Comparison of ENCODE assay signal across 9 mouse cellular contexts in genomic region chr8:121294234-121295108, GRCm38 (mm10).
DNase-seq lines count a peak whose midpoint lies in the region; ATAC-seq lines count a peak whose summit lies in the region.
"Had no signal": no experiment of that assay in that cellular context is flagged by ENCODE, and none has a peak within 500 bp of the region (broad histone marks: within the 10 kb centered on the region; RNA-seq: fewer than 3 reads in every experiment).

No protein-coding gene starts in this region.

- no peaks in the 10 kb centered on the region for H3K9me3 ChIP-seq in kidney, embryonic 16.5 days (ENCODE audit: low read length)
- no peaks in the 10 kb centered on the region for H3K9me3 ChIP-seq in embryonic facial prominence, embryonic 10.5 days
- no peaks in the 10 kb centered on the region for H3K9me3 ChIP-seq in hindbrain, embryonic 10.5 days
- no peaks in the 10 kb centered on the region for H3K9me3 ChIP-seq in midbrain, embryonic 13.5 days

- no peaks in the 10 kb centered on the region for H3K36me3 ChIP-seq in kidney, embryonic 16.5 days (ENCODE audit: insufficient read depth, low read length)
- H3K36me3 ChIP-seq in embryonic facial prominence, embryonic 10.5 days (replicated peaks) = no peaks in the 10 kb centered on the region
- H3K36me3 ChIP-seq in hindbrain, embryonic 10.5 days = no peaks in the 10 kb centered on the region
- H3K36me3 ChIP-seq in midbrain, embryonic 13.5 days = no peaks in the 10 kb centered on the region

- no peak overlapping the region for H3K4me3 ChIP-seq in kidney, embryonic 16.5 days (ENCODE audit: low read length)
- peak overlapping the region; percentile 25 for H3K4me3 ChIP-seq in embryonic facial prominence, embryonic 10.5 days
- peak overlapping the region; percentile 14; the same call in 1 of the 2 replicates for H3K4me3 ChIP-seq in hindbrain, embryonic 10.5 days
- H3K4me3 ChIP-seq in midbrain, embryonic 13.5 days (replicated peaks) = no peak overlapping the region

- ATAC-seq in kidney, embryonic 16.5 days (ENCODE audit: low FRiP score, low TSS enrichment) = peak; percentile 46; the same call in 1 of the 2 replicates
- peak; percentile 28; the same call in 1 of the 2 replicates for ATAC-seq in midbrain, embryonic 13.5 days

- peak overlapping the region; percentile 82 for H3K27ac ChIP-seq in kidney, embryonic 16.5 days (ENCODE audit: low read length)
- H3K27ac ChIP-seq in embryonic facial prominence, embryonic 10.5 days (replicated peaks) = peak overlapping the region; percentile 86
- peak overlapping the region; percentile 84 for H3K27ac ChIP-seq in hindbrain, embryonic 10.5 days
- H3K27ac ChIP-seq in midbrain, embryonic 13.5 days = peak overlapping the region; percentile 44

- WGBS in kidney, embryonic 16.5 days = 15% methylated on average over 29 of the region's 29 CpGs
- WGBS in embryonic facial prominence, embryonic 10.5 days = 19% methylated on average over 29 of the region's 29 CpGs
- 24% methylated on average over 29 of the region's 29 CpGs for WGBS in hindbrain, embryonic 10.5 days
- WGBS in midbrain, embryonic 13.5 days = 27% methylated on average over 29 of the region's 29 CpGs

- H3K4me2 ChIP-seq in kidney, embryonic 16.5 days (replicated peaks; ENCODE audit: low read depth, low read length) = peak overlapping the region; percentile 25
- H3K4me2 ChIP-seq in midbrain, embryonic 13.5 days (replicated peaks) = no peak overlapping the region; the same call in 1 of the 2 replicates

- H3K9ac ChIP-seq in kidney, embryonic 16.5 days (replicated peaks; ENCODE audit: low read length) = peak overlapping the region; percentile 56
- H3K9ac ChIP-seq in midbrain, embryonic 13.5 days (replicated peaks) = no peak overlapping the region

- peaks cover 51% of the 10 kb centered on the region for H3K4me1 ChIP-seq in kidney, embryonic 16.5 days (ENCODE audit: insufficient read depth, low read length)
- H3K4me1 ChIP-seq in embryonic facial prominence, embryonic 10.5 days = peaks cover 95% of the 10 kb centered on the region
- peaks cover 61% of the 10 kb centered on the region for H3K4me1 ChIP-seq in hindbrain, embryonic 10.5 days (replicated peaks)
- H3K4me1 ChIP-seq in midbrain, embryonic 13.5 days (replicated peaks) = peaks cover 47% of the 10 kb centered on the region

- DNase-seq in kidney, adult 9 months = no peak
- peak; percentile 88 for DNase-seq in embryonic facial prominence, embryonic 10.5 days (ENCODE audit: low spot score)
- DNase-seq in hindbrain, embryonic 10.5 days (ENCODE audit: low spot score) = peak; percentile 81
- no peak for DNase-seq in thymus, postnatal 36 days
- DNase-seq in cerebellum, postnatal 14 days = no peak
- no peak for DNase-seq in right cerebral cortex, postnatal 10 days (ENCODE audit: low spot score in 2 of 2)
- DNase-seq: right cerebral cortex, postnatal 14 days had no signal

- no peaks in the 10 kb centered on the region; the same call in 1 of the 2 replicates for H3K27me3 ChIP-seq in kidney, embryonic 16.5 days (ENCODE audit: insufficient read depth, low read length)
- H3K27me3 ChIP-seq in embryonic facial prominence, embryonic 10.5 days (replicated peaks; ENCODE audit: low read depth, poor library complexity, severe bottlenecking) = peaks cover 66% of the 10 kb centered on the region
- peaks cover 25% of the 10 kb centered on the region for H3K27me3 ChIP-seq in hindbrain, embryonic 10.5 days (ENCODE audit: insufficient read depth, poor library complexity, severe bottlenecking)
- H3K27me3 ChIP-seq in midbrain, embryonic 13.5 days = no peaks in the 10 kb centered on the region

Comparison
In these comparisons a context has a peak if more than half of its experiments do, and no peak if none do; other contexts are left out.
1. H3K4me3 ChIP-seq: peak in embryonic facial prominence, embryonic 10.5 days (single experiment) and hindbrain, embryonic 10.5 days (single experiment); none in kidney, embryonic 16.5 days (single experiment) and midbrain, embryonic 13.5 days (single experiment).
2. DNase-seq: peak in embryonic facial prominence, embryonic 10.5 days (single experiment) and hindbrain, embryonic 10.5 days (single experiment); none in kidney, adult 9 months (single experiment), thymus, postnatal 36 days (0 of 2), cerebellum, postnatal 14 days (0 of 2) and right cerebral cortex, postnatal 10 days (0 of 2).
3. Peak in every context shown above with its lines, with median percentiles within 50 percentile points of each other: H3K27ac ChIP-seq.